Mouse (Mus musculus) erythroblast, embryonic 14.5 days (primary cell): Measurements from ENCODE around the gene Crnkl1.

ENCODE experiments used
- GATA1 ChIP-seq: IDR thresholded peaks from 2 replicates; pipeline ENCODE4 v1.6.1; 2012; ENCODE audit warnings: low read length, inconsistent platforms, mixed read lengths
- TAL1 ChIP-seq: IDR thresholded peaks from 3 replicates; pipeline ENCODE4 v1.6.1; 2012; ENCODE audit warnings: low read length, inconsistent platforms, mixed read lengths

DNA sequence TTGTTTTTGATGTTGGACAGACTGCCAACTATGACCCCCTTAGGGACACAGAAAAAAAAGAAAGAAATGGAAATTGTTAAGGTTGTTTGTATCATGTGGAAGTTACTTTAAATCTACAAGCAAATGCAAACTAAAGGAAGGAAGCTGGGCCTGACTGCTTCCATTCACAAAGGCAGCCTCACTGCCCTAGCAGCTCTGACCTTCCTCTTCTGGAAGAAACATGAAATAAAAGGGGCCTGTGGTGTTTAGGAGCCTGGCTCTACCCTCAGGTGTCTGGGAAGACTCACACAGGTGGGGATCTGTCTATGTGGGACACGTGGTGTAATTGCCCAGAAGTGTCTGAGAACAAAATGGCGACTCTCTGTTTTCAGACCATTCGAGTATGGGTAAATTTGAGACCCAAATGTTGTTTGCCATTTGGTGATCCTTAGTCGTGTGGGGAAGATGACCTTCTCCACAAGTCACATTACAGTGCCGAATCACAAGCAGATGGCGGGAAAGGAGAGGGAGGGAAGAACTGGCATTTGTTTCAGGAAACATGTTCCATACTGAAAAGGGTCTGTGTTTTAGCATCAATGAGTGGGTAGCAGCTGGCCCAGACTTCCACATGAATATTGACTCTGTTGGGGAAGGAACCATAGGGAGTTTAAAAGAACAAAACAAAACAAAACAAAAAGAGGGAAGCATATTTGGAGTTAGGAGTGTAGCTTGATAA lies 45.9 kb downstream of the Crnkl1 start:
- no peak for TF ChIP-seq TAL1
- no peak for TF ChIP-seq GATA1
